Mouse (Mus musculus): ENCODE data around the gene Trim46. TPM values are rescaled to one million over a fixed set of nuclear protein-coding genes. Genes with fewer than 3 reads are reported as not detected.
A peak's percentile ranks its signal among the peaks of the same experiment; 100 is the strongest.

The Trim46 gene
- total RNA-seq (2021), result under 1 TPM; 0.18 to 0.50 TPM
- long read RNA-seq, experiment 1, result 0 reads
- long read RNA-seq, experiment 2, result 0 reads

DNA sequence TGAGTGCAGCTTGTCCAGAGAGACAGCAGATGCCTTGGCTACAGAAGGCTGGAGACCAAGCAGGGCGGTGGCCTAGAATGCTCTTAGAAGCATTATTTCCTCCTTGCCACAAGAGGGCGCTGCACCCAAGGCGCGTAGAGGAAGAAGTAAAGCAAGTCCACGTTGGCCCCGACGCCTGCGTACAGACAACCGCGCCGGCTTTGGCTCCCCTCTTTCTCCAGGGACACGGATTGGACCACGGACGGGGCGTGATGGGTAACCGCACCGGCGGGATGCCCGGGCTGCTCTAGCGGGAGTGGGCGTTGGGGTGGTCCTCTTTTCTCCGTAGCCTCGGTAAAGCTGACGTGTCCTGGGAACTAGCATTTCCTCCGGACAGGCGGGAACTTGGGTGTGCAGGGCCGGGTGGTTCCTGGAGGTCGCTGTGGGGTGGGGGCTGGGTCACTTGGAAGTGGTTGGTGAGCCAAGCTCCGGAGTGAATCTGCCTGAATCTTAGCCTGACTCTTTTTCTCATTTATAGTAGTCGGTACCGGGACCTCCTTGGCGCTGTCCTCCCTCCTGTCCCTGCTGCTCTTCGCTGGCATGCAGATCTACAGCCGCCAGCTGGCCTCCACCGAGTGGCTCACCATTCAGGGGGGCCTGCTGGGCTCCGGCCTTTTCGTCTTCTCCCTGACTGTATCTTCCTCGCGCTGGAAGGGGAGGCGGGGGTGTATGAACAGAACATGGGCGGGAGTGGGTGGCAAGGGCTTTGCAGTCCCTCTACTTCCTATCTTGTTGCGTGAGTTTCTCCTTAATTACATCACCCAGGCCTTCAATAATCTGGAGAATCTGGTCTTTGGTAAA is at the start of gene Trim46:
Gene Trim46, minus strand, starts transcription at position 49 of the 840 bp plus-strand sequence.
- DNase-seq, result peak; percentile 93
- intact Hi-C loops (cut with DNase I), result loop anchor here (2.0 kb wide), 1 partner anchor 62 kb away; no protein-coding TSS in a partner anchor
- no peak; the same call in none of the 2 replicates for TF ChIP-seq CTCF (IDR thresholded peaks at IDR 0.05)
- Histone ChIP-seq H3K4me3 (peak within 1 kb of the TSS; percentile 90), H3K27ac (peak within 1 kb of the TSS; percentile 93)

DNA sequence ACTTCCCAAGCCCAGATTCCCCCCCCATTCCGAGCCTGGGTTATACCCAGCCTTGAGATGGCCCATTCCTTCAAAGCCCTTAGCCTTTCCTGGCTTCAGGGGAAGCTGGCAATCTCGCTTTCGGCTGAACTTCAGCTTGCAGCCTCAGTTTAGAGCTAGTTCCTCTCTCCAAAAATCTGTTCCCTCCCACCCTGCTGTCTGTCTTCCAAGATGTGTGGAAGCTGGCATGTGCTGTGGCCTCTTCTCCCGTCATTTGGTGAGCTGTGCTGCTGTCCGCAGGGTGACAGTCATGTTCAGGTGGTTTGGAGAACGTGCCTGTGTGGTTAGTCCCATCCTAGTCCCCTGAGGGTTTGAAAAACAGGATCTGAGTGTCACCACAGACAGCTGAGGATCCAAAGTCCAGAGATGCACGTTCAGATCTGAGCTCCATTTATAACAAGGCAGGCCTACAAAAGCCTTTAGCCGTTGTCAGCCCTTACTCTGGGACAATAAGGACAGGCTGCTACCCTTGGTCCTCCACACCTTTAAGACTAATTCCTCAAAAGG is 49.6 kb upstream of the Trim46 start:
- TF ChIP-seq CTCF (IDR thresholded peaks at IDR 0.05), result no peak
- DNase-seq, result no peak
- Histone ChIP-seq H3K4me3 (no peak overlapping the region), H3K27ac (no peak overlapping the region)
- intact Hi-C loops (cut with DNase I), result no loop called here

DNA sequence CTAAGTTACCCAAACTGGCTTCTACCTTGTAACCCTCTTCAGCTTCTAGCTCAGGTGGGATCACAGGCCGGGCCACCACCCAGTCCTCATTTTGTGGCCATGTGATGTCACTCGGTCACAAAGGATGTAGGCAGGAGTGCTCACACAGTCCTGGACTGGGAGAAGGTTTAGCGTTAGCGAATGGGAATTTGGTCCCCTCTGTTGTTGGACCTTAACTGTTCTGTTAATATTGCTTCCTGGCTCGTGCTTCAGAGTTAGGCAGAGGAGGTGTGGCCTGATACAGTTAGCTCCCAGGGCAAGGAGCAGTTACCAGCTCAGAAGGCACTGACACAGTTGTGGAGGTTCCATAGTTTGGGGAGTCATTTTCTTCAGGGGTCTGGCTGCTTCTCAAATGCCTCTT is 48.1 kb upstream of the Trim46 start:
- no peak for TF ChIP-seq CTCF (IDR thresholded peaks at IDR 0.05)
- no peak overlapping the region for H3K4me3 ChIP-seq
- intact Hi-C loops (cut with DNase I), result no loop called here
- DNase-seq, result no peak
- H3K27ac ChIP-seq, result no peak overlapping the region

DNA sequence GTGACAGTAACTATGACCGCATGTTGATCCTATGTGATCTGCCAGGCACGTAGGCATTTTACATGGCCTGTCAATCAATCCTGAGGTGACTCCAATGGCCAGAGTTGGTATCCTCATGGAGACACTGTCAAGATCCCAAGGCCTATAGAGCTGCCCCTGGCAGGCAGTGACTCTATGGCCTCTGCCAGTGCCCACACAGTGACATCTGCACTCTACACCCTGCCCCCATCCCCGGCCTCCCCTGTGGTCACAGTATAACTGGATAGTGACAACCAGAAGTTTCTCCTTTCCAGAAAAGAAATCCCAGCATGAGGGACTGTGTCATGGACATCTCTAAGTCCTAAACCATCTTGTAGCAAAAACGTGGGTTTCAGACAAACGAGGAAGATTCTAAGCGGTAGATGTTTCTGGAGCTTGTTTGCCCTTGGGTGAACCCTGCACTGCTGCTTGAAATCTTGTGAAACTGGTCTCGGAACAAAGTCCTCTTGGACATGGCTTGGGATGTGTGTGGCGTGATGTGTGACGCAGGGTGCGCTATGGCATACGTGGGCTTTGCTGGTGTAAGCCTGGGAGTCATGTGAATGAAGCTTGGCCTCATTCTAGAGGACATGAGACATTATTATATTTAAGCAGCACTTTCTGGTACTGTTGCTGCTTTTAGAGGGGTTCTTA is 47.3 kb upstream of the Trim46 start:
- intact Hi-C loops (cut with DNase I), result no loop called here
- Histone ChIP-seq H3K4me3 (no peak overlapping the region), H3K27ac (no peak overlapping the region)
- DNase-seq, result no peak
- no peak for TF ChIP-seq CTCF (IDR thresholded peaks at IDR 0.05)

DNA sequence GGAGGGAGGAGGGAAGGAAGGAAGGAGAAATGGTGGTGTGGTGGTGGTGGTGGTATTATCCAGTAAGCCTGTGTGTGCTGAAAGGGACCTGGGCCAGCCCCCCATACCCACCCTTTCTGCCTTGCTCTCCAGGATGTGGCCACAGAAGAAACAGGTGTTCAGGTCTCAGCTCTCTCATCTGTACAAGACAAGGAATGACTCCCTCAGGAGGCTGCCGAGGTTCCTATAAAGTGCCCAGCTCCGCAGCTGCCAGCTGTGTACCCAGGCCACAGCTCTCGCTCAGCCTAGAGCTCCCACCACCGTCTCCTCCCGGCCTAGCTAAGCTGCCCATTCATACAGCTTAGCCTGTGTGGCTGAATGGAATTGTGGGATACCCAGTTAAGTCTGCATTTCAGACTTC is 46.2 kb upstream of the Trim46 start:
- H3K27ac ChIP-seq, result no peak overlapping the region
- H3K4me3 ChIP-seq, result no peak overlapping the region
- intact Hi-C loops (cut with DNase I), result no loop called here
- no peak for DNase-seq
- TF ChIP-seq CTCF (IDR thresholded peaks at IDR 0.05), result no peak

DNA sequence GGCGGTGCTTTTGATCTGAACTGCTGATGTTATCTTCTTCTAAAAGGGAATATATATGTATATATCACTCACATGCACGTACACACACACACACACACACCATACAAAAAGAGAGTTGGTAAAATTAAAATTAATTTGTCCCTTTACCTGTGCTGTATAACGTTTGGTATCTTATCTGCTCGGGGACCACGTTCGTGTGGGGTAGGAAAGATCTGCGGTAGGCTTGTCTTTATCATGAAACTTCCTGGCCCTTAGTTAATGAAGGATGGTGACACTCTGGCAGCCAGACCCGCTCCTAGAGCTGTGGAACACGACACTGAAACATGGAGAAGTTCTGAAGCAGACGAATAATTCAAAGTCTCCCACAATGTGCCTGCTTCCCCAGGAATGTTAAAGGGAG is 45.8 kb upstream of the Trim46 start:
- no peak for DNase-seq
- H3K4me3 ChIP-seq, result no peak overlapping the region
- intact Hi-C loops (cut with DNase I), result no loop called here
- no peak overlapping the region for H3K27ac ChIP-seq
- no peak for TF ChIP-seq CTCF (IDR thresholded peaks at IDR 0.05)

DNA sequence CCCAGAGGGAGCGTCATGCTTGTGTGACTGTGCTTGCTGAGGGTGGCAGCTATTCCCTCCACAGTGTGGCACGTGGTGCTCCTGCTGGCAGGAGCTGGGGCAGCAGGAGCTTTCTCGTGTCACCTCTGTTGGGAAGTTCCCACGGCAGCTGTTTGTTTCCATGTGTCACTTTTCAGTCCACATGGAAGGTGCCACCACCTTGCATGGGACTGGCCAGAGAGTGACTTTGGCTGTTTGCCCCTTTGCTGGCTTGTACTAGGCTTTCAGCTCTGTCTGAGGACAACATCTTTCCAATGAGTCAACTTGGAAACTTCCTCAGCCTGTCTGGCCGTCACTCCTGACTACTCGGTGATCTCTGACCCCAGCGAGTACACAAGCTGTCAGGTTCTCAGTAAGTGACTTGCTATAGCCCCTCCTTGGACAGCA is 42.4 kb upstream of the Trim46 start:
- peak overlapping the region; percentile 76 for H3K27ac ChIP-seq
- intact Hi-C loops (cut with DNase I), result no loop called here
- peak; percentile 76 for DNase-seq

DNA sequence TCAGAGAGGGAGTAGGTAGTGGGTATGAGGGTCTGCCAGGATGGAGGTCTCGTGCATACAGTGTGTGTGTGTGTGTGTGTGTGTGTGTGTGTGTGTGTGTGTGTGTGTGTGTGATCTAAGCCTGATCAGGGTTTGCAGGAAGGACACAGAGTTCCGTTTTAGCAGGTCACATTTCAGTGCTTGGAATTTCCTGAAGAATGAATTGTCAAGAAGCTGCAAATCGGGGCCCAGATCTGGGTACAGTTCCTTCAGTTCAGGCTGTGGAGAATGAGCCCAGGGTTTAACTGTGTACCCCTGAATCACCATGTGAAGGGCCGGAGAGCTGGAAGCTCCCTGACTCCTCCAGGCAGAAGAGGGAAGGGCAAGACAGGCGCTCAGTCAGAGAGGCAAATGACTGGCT is 41.2 kb upstream of the Trim46 start:
- H3K27ac ChIP-seq, result peak overlapping the region; percentile 76

More for the DNA sequence above, 42.4 kb upstream of the Trim46 start:
- no peak overlapping the region for H3K4me3 ChIP-seq
- no peak for TF ChIP-seq CTCF (IDR thresholded peaks at IDR 0.05)

DNA sequence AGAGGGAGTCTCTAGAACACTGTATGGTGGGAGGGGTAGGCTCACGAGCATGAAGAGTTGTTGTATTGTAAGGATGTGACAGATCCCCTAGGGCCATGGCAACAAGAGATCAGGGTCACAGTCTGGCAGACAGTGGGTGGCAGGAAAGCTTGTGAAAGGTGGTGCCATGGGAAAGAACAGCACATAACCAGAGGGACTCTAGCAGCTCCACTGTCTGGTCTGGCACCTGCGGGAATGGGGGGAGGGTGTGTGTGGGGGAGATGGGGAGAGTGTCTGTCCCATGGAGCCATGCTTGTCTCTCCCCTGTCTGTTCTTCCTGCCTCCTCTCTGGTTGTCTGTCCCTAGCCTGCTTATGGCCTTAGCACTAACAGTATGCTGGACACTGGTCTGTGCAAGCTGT is 39.4 kb upstream of the Trim46 start:
- no peak overlapping the region for H3K27ac ChIP-seq
- intact Hi-C loops (cut with DNase I), result no loop called here
- H3K4me3 ChIP-seq, result no peak overlapping the region
- no peak for DNase-seq
- no peak for TF ChIP-seq CTCF (IDR thresholded peaks at IDR 0.05)

More for the DNA sequence above, 41.2 kb upstream of the Trim46 start:
- no peak overlapping the region for H3K4me3 ChIP-seq
- TF ChIP-seq CTCF (IDR thresholded peaks at IDR 0.05), result no peak
- no peak for DNase-seq
- intact Hi-C loops (cut with DNase I), result no loop called here

DNA sequence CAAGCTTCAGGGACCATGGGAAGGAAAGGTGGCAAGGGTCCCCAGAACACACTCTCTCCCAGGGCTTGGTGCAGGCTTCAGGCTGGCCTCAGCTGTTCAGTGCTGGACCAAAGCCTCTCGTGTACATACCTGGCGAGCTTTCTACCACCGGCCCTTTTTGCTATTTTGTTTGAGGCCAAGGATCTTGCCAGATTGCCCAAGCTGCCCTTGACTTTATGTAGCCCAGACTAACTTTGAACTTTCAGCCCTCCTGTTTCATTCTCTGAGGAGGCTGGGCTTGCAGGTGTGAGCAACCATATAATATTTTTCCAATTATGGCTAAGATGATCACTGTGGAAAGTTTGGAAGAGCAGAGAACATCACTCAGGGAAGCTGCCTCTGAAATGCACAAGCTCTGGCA is 38.2 kb upstream of the Trim46 start:
- H3K27ac ChIP-seq, result no peak overlapping the region
- intact Hi-C loops (cut with DNase I), result no loop called here
- no peak for DNase-seq
- TF ChIP-seq CTCF (IDR thresholded peaks at IDR 0.05), result no peak
- no peak overlapping the region for H3K4me3 ChIP-seq

DNA sequence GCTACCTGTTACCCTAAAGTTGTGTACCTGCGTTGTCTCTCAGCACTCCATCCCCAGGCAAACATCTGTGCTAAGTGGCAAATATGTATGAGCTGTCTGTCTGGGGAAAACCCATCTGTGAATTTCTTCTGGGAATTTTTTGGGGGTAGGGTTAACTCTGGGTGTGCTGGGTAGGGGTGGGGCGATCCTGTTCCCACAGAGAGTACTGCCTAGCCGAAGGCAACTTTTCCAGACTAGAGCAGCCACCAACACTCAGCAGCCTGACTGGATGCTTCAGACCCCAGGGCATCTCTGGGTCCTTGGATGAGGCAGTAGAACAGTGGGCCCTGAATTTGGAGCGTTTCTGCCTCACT is 36.2 kb upstream of the Trim46 start:
- no peak for DNase-seq
- Histone ChIP-seq H3K27ac (no peak overlapping the region; the same call in 1 of the 2 replicates), H3K4me3 (no peak overlapping the region)
- intact Hi-C loops (cut with DNase I), result loop anchor here (1.0 kb wide), 1 partner anchor 32 kb away; no protein-coding TSS in a partner anchor
- TF ChIP-seq CTCF (IDR thresholded peaks at IDR 0.05), result no peak

DNA sequence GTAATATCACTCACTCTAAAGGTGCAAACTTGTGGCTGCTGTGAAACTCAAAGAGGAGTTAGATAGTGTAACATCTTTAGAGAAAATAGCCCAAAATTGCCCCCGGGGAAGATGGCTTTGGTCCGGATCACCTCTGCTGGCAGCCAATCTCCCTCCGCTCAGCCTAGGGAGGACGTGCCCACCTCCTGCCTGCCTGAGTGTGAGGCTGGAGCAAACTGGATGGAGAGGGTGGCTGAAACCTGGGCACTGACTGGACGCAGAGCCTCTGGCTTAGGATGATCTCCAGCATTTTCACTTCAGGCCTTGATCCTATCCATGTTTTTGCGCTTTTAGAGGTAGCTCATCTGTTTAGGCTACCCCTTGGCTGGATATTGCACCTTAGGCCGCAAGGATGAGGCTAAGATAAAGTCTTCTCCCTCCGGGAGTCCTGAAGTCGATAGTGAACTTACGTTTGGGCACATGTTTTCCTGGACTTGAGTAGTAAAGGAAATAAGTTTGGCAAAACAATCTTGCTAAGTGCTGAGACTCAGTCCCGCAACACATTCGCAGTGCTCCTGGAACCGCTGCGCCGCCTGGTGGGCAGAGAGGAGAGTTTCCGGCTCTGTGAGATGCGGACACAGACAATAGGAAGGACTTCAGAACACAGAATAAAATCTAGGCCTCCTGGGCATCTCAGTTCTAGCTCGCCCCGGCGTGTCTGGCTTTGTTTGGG is 35.6 kb upstream of the Trim46 start:
- Histone ChIP-seq H3K4me3 (peak overlapping the region; percentile 85), H3K27ac (peak overlapping the region; percentile 96)
- DNase-seq, result peak; percentile 90
- peak; percentile 99; the same call in 1 of the 2 replicates for TF ChIP-seq CTCF (IDR thresholded peaks at IDR 0.05)
- intact Hi-C loops (cut with DNase I), result loop anchor here (1.0 to 2.0 kb wide), 2 partner anchors 15 to 31 kb away; no protein-coding TSS in a partner anchor

Data from gastrocnemius, adult 2 months (tissue).